Mouse (Mus musculus) heart, embryonic 11.5 days (tissue): ENCODE measurements at regions not wholly inside any gene's neighbourhood (a gene's known extent, or its start where the extent isn't known, plus 50 kb on each side); places are given as distances from the start of the nearest gene placed in this dataset.
"Not testable (repeated sequence)": the region's sequence is repeated elsewhere in the genome, so short reads cannot be mapped to it uniquely, and the experiment has no call there.

Experiments
- ATAC-seq: fragments of 200-750 bp; cut with Nextera tagmentation; replicated peaks from 2 replicates; pipeline ENCODE4 v1.8.0; 2017; ENCODE audit warnings: moderate library complexity; ENCODE audit not compliant: insufficient number of reproducible peaks, low FRiP score, low TSS enrichment
- H3K27ac ChIP-seq: fragments of 300-500 bp; sonication (generic); 2 replicates; pipeline ENCODE4 v1.5.1; 2014; ENCODE audit warnings: mild to moderate bottlenecking, low read depth, low read length
- H3K27me3 ChIP-seq: fragments of 300-500 bp; sonication (generic); 2 replicates; pipeline ENCODE4 v1.6.1; 2014; ENCODE audit warnings: mild to moderate bottlenecking, low read length, mixed read lengths; ENCODE audit not compliant: control insufficient read depth, insufficient read depth
- H3K36me3 ChIP-seq: fragments of 300-500 bp; sonication (generic); 2 replicates; pipeline ENCODE4 v1.6.1; 2014; ENCODE audit warnings: mild to moderate bottlenecking, low read length, moderate library complexity, mixed read lengths; ENCODE audit not compliant: control insufficient read depth, insufficient read depth
- H3K4me1 ChIP-seq: fragments of 300-500 bp; sonication (generic); 2 replicates; pipeline ENCODE4 v1.6.1; 2014; ENCODE audit warnings: low read length; ENCODE audit not compliant: control insufficient read depth, insufficient read depth
- H3K4me2 ChIP-seq: fragments of 300-500 bp; sonication (generic); 2 replicates; pipeline ENCODE4 v1.6.1; 2014; ENCODE audit warnings: mild to moderate bottlenecking, moderate library complexity
- H3K4me3 ChIP-seq: fragments of 300-500 bp; sonication (generic); 2 replicates; pipeline ENCODE4 v1.5.1; 2014; ENCODE audit warnings: low read depth, low read length
- H3K9ac ChIP-seq: fragments of 300-500 bp; sonication (generic); 2 replicates; pipeline ENCODE4 v1.6.1; 2014; ENCODE audit warnings: mild to moderate bottlenecking, low read depth, low read length, moderate library complexity
- H3K9me3 ChIP-seq: fragments of 300-500 bp; sonication (generic); replicated peaks from 2 replicates; pipeline ENCODE4 v1.6.1; 2016; ENCODE audit warnings: low read length; ENCODE audit not compliant: control insufficient read depth
- WGBS: fragments of 180-500 bp; shearing (Covaris S2); extraction: QIAGEN DNeasy Blood & Tissue Kit; methylation state at CpG from one replicate; pipeline ENCODE4 v1.1.7; 2014; ENCODE audit not compliant: insufficient replicate concordance; 5-methylcytosine and 5-hydroxymethylcytosine counted together

DNA sequence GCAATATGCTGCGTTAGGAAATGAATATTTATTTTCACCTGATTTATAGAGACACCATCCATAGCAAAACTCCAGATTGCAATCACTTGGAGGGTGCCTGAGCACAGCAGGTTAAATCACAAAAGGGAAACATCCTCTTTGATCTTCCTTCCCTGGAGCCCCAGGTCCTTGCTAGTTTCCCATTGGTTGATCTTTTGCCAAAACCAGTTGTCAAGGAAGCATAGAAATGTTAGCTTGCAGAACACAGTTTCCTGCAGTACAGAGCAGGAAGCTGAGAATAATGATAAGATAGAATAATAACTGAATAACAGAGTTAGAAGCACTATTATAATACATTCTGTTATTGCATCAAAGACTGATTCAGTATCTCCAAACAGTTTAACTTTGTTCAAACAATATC is 231.5 kb upstream of the Nrxn1 start:
- H3K4me3 ChIP-seq = no peak overlapping the region
- 47% methylated on average over 1 of the region's 1 CpGs for WGBS
- no peaks in the 10 kb centered on the region for H3K4me1 ChIP-seq
- no peaks in the 10 kb centered on the region for H3K27me3 ChIP-seq
- no peak overlapping the region for H3K27ac ChIP-seq
- H3K9me3 ChIP-seq = no peaks in the 10 kb centered on the region
- no peak for ATAC-seq
- H3K9ac ChIP-seq = no peak overlapping the region
- no peak overlapping the region for H3K4me2 ChIP-seq
- H3K36me3 ChIP-seq = no peaks in the 10 kb centered on the region

DNA sequence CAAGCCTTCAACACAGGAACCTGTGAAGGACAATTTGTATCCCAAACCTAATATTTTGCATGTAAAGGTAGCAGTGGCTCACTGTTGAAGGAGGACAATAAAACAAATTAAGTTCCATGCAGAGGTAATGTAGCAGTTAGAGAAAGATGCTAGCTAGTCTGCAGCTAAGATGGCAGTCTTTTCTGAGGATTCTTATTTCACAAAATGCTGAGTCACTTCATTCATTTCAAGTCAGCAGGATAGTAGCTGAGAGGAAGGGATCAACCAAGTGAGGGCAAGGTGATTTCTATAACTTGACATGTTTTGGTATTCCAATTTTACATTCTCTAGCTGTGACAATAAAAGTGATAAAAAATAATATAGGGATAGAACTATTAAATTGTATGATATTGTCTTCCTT is 194.0 kb upstream of the Nrxn1 start:
- Histone ChIP-seq H3K9me3 (no peaks in the 10 kb centered on the region), H3K9ac (no peak overlapping the region), H3K36me3 (no peaks in the 10 kb centered on the region), H3K27me3 (no peaks in the 10 kb centered on the region), H3K4me3 (no peak overlapping the region), H3K4me1 (no peaks in the 10 kb centered on the region), H3K27ac (no peak overlapping the region), H3K4me2 (no peak overlapping the region)
- ATAC-seq = no peak

DNA sequence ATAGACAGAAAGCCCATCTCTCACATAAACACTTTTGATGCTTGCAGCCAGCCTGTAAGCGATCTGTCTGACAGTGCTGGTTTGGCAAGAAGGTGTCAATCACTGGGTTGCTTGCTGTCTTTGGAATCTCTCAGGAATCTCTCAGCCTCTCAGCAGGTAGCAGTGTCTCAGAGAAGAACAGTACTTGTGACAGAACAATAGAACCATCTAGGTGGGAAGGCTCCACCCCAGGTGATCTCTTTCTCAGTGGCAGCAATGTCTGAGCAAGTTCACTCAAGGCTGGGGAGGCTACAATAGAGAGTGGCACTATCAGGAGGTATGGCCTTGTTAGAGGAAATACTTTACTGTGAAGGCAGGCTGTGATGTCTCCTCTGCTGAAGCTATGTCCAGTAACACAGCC is 181.5 kb upstream of the Nrxn1 start:
- no peak overlapping the region for H3K9ac ChIP-seq
- H3K9me3 ChIP-seq = 0 out of 2 replicates have a peak, but pooled peaks cover 2% of the 10 kb centered on the region
- H3K27me3 ChIP-seq = no peaks in the 10 kb centered on the region
- no peak overlapping the region for H3K4me3 ChIP-seq
- no peak overlapping the region for H3K27ac ChIP-seq
- no peaks in the 10 kb centered on the region for H3K4me1 ChIP-seq
- H3K36me3 ChIP-seq = no peaks in the 10 kb centered on the region
- ATAC-seq = no peak
- no peak overlapping the region for H3K4me2 ChIP-seq
- 80% methylated on average over 1 of the region's 1 CpGs for WGBS

DNA sequence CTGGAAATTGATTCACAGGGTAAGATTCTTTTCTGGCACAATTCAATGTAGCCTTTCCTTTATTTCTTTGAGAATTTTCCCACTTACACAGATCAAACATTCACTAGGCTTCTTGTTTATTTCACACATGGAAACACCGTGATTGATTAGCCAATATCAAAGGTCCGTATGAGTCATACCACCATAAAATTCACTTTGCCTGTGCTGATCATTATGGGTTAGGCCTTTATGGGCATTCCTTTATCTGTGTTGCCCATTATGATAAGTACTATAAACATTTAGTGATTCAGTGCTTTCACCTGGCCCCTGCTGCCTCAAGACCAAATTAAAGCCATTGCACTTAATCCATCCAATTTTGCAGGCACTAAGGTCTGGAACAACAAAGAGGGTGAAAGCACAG is 145.8 kb upstream of the Nrxn1 start:
- WGBS = 88% methylated on average over 2 of the region's 2 CpGs
- Histone ChIP-seq H3K9ac (no peak overlapping the region), H3K27ac (no peak overlapping the region), H3K4me3 (no peak overlapping the region), H3K4me2 (no peak overlapping the region), H3K9me3 (no peaks in the 10 kb centered on the region), H3K4me1 (no peaks in the 10 kb centered on the region), H3K36me3 (no peaks in the 10 kb centered on the region), H3K27me3 (no peaks in the 10 kb centered on the region)
- ATAC-seq = no peak

DNA sequence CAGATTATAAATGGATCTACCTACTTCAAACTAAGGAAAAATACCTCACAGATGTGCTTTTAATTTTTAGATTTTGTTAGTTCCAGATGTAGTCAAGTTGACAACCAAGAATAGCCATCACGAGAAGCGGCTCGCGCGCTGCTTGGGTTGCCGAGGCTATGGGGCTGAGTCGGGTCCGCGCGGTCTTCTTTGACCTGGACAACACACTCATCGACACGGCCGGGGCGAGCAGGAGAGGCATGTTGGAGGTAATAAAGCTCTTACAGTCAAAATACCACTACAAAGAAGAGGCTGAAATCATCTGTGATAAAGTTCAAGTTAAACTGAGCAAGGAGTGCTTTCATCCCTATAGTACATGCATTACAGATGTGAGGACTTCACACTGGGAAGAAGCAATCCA is 143.8 kb upstream of the Nrxn1 start:
- ATAC-seq, H3K9me3 ChIP-seq, H3K27ac ChIP-seq, H3K36me3 ChIP-seq, H3K9ac ChIP-seq, H3K27me3 ChIP-seq, H3K4me1 ChIP-seq, H3K4me2 ChIP-seq, H3K4me3 ChIP-seq: not testable (repeated sequence)
- 94% methylated on average over 14 of the region's 14 CpGs for WGBS

DNA sequence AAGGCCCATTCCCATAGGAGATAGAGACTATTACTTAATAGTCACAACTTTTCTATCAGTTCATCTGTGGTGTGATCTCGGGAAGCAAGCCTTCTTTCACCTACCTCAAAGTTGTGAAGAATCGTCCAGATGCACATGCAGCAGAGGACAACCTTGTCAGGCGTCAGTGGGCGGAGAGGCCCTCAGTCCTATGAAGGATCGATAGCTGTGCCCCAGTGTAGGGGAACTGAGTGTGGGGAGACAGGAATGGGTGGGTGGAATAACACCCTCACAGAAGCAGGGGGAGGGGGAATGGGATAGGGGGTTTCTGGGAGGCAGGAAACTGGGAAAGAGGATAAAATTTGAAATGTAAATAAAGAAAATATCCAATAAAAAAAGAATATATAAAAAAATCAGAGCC is 133.5 kb upstream of the Nrxn1 start:
- ATAC-seq = no peak
- H3K9me3 ChIP-seq = no peaks in the 10 kb centered on the region
- H3K36me3 ChIP-seq = no peaks in the 10 kb centered on the region
- H3K4me2 ChIP-seq = no peak overlapping the region
- H3K27ac ChIP-seq = no peak overlapping the region
- H3K27me3 ChIP-seq = no peaks in the 10 kb centered on the region
- 77% methylated on average over 5 of the region's 5 CpGs for WGBS
- H3K4me1 ChIP-seq = no peaks in the 10 kb centered on the region
- no peak overlapping the region for H3K4me3 ChIP-seq
- H3K9ac ChIP-seq = no peak overlapping the region

DNA sequence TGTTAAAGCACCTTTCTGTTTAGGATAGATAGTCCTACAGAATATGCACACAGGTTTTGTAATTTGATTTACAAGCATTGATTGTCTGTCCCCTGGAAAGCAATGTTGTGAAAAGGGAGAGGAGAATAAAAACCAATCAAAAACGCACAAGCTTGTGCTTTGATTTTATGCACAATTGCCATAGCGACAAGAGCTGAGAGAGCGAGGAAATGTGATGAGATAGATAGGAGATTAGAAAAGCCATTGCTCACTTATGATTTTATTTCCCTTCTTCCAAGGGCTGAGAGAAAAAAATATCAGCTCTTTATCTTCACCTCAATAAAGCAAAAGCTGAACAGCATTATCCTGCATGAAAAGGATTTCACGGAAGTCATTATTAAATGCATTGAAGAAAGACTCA is 133.0 kb upstream of the Nrxn1 start:
- H3K27me3 ChIP-seq = no peaks in the 10 kb centered on the region
- no peak overlapping the region for H3K4me3 ChIP-seq
- 82% methylated on average over 4 of the region's 4 CpGs for WGBS
- no peaks in the 10 kb centered on the region for H3K9me3 ChIP-seq
- no peak overlapping the region for H3K4me2 ChIP-seq
- no peak for ATAC-seq
- H3K27ac ChIP-seq = no peak overlapping the region
- H3K4me1 ChIP-seq = no peaks in the 10 kb centered on the region
- no peaks in the 10 kb centered on the region for H3K36me3 ChIP-seq
- H3K9ac ChIP-seq = no peak overlapping the region

DNA sequence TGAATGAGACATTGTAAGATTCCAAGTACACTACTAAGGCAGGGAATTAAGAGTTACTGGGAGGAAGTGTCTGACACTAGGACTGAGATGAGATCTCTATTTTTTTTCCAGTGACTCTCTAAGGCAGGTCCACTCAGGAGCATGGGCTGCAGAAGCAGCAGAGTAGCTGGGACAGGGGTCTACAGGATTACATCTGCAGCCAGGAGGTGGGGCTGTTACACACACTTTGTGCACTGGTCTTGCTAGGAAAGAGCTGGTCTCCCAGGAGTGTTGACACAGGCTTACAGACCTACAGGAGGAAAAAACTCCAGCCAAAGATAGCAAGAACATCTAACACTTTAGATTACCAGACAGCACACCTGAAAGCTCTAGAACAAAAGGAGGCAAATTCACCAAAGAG is 123.6 kb upstream of the Nrxn1 start:
- no peak overlapping the region for H3K9ac ChIP-seq
- no peaks in the 10 kb centered on the region for H3K9me3 ChIP-seq
- no peak for ATAC-seq
- no peak overlapping the region for H3K4me2 ChIP-seq
- no peak overlapping the region for H3K27ac ChIP-seq
- H3K27me3 ChIP-seq = no peaks in the 10 kb centered on the region
- no peaks in the 10 kb centered on the region for H3K4me1 ChIP-seq
- no peaks in the 10 kb centered on the region for H3K36me3 ChIP-seq
- no peak overlapping the region for H3K4me3 ChIP-seq

DNA sequence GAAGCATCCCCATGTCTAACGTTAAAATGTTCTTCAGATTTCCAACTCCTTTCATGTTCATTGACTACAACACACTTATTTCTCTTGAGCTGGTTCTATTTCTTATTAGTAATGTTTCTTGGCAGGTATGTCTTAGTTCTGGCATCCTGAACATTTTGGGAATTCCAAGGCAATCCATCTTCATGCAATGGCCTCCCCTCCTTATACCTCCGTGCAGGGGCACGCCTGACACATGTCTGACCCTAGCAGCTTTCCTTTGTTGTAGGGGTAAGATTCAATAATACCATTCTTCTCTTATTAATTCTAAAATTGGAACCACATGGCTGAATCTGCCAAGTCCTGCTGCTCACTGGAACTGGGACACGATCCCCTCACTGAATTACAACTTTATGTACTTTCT is 89.7 kb upstream of the Nrxn1 start:
- H3K4me2 ChIP-seq = no peak overlapping the region
- H3K9me3 ChIP-seq = no peaks in the 10 kb centered on the region
- no peak overlapping the region for H3K4me3 ChIP-seq
- H3K4me1 ChIP-seq = no peaks in the 10 kb centered on the region
- WGBS = 83% methylated on average over 4 of the region's 4 CpGs
- H3K9ac ChIP-seq = no peak overlapping the region
- ATAC-seq = no peak
- no peaks in the 10 kb centered on the region for H3K27me3 ChIP-seq
- H3K36me3 ChIP-seq = no peaks in the 10 kb centered on the region
- H3K27ac ChIP-seq = no peak overlapping the region
